Mouse (Mus musculus): ENCODE measurements around the gene Irx3. TPM values are rescaled to one million over a fixed set of nuclear protein-coding genes. Genes with fewer than 3 reads are reported as not detected.

Gene Irx3
- total and polyA plus RNA-seq, 2 experiments from 2014 or later = 1.3 to 2.6 TPM

DNA sequence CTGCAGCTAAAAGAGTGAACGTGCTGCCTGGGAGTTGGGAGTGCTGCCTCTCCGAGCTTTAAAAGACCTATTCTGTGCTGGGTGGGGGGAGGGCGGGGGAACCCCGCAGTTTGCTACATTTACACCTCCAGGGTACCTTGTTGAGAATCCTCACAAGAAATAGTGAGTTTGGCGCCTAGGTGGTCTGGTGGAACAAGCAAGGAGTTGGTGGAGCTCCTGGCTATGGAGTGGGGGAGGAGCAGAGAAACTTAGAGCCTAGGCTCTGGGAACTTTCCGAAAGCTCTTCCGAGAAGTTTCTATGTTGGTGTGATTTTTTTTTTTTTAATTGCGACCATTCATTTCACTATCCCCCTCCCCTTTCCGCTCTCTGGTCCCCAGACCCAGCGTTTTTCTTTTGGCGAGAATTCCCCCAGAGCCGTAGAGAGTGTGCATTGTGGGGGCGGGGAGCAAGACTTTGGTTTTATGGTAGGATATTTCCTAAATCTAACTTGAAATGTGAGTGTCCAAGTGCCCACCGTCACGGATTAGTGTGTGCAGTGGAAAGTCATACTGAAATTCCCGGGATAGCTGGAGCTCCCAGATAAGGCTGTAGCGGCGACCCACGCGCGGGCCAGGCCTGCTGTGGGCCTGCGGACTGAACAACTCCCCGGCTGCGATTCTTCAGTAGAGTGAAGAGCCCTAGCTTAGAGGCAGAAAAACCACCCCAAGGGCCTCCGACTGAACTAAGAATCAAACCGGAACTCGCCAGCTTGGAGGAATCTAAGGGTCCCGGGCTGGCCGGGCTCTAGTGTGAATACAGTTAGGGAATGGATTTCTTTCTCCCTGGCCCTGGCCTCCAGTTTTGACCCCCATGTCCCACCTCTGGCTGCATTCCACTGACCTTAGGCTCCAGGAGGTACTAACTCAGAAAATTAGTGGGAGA is 795 bp upstream of the Irx3 start:
- Histone ChIP-seq H3K4me1 (ENCODE audit: insufficient read depth) (0 out of 2 replicates have a peak, but pooled peaks cover 6% of the 10 kb centered on the region), H3K27ac (ENCODE audit: low read depth, low read length) (no peak overlapping the region)
- DNase-seq = peak; percentile 15

DNA sequence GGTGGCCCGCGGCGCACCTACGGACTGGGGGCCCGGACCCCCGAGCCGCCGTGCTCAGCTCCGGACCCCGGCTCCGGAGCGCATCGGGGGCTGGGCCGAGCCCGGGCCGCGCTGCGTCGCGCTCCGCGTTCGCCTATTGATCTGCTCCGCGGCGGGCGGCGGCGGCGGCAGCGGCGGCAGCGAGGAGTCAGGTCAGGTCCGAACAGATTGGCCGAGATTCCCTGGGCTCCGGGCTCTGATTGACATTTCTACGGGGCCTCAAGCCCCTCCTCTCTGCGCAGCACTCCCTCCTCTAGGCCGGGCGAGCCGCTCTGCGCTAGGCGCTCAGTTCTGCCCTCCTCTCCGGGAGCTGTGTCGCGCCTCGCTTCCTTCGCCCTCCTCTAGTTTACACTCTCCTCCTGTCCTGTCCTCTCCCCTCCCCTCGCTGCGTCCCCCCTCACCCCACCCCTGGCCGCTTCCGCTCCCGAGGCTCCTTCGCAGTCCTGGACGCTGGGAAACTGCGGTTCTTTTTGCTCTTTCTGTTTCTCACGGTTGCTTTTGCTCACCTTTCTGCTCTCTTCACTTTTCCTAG is 541 bp downstream of the Irx3 start:
- peak overlapping the region; percentile 66 for H3K4me2 ChIP-seq (ENCODE audit: low read depth)
- H3K27me3 ChIP-seq (ENCODE audit: insufficient read depth, low read length) = peaks cover 84% of the 10 kb centered on the region
- ATAC-seq (peak; percentile 50), DNase-seq (peak; percentile 18)
- peak overlapping the region; percentile 40 for H3K9ac ChIP-seq
- peak overlapping the region; percentile 39 for H3K4me3 ChIP-seq (ENCODE audit: low read depth, low read length)
- H3K4me1 ChIP-seq (ENCODE audit: insufficient read depth) = 0 out of 2 replicates have a peak, but pooled peaks cover 6% of the 10 kb centered on the region
- no peaks in the 10 kb centered on the region for H3K9me3 ChIP-seq (ENCODE audit: low read length)
- H3K36me3 ChIP-seq (ENCODE audit: insufficient read depth) = no peaks in the 10 kb centered on the region
- TF ChIP-seq CTCF (IDR thresholded peaks at IDR 0.05; ENCODE audit: low read depth) = no peak
- WGBS = under 1% methylated on average over 47 of the region's 57 CpGs
- no peak overlapping the region for H3K27ac ChIP-seq (ENCODE audit: low read depth, low read length)

More for the DNA sequence above, 795 bp upstream of the Irx3 start:
- Histone ChIP-seq H3K9ac (no peak overlapping the region), H3K36me3 (ENCODE audit: insufficient read depth) (no peaks in the 10 kb centered on the region), H3K9me3 (ENCODE audit: low read length) (no peaks in the 10 kb centered on the region), H3K27me3 (ENCODE audit: insufficient read depth, low read length) (peaks cover 84% of the 10 kb centered on the region), H3K4me2 (ENCODE audit: low read depth) (0 out of 2 replicates have a peak overlapping the region, but pooled peaks have one; percentile 66), H3K4me3 (ENCODE audit: low read depth, low read length) (no peak overlapping the region)
- TF ChIP-seq CTCF (IDR thresholded peaks at IDR 0.05; ENCODE audit: low read depth) = no peak
- WGBS = 3% methylated on average over 29 of the region's 29 CpGs
- ATAC-seq = no peak

DNA sequence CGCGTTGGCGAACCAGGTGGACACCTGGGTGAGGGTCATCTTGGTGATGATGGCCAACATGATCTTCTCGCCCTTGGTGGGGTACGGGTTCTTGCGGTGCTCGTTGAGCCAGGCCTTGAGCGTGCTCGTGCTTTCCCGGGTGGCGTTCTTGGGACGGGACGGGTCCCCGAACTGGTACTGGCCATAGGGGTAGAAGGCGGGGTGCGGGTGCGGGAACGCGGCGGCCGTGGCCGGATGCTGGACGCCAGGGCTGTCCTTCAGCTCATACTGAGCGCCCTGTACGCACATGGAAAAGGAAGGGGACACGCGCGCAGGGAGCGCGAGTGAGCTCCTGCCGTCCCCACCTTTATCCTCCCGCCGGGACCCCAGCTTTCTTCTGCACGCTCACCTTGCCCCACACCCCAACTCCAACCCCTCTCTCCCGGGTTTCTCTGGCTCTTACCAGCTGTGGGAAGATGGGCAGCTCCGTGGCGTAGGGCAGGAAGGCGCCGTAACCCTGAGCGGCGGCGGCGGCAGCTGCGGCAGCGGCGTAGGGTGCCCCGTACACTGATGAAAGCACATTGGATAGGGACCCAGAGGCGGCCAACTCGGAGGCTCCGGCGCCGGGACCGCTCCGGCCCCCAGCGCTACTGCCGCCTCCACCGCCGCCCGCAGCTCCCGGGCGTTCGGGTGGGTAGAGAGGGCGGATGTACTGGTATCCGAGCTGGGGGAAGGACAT is 1.2 kb downstream of the Irx3 start:
- no peak for TF ChIP-seq CTCF (IDR thresholded peaks at IDR 0.05; ENCODE audit: low read depth)
- Histone ChIP-seq H3K27ac (ENCODE audit: low read depth, low read length) (no peak overlapping the region), H3K9me3 (ENCODE audit: low read length) (no peaks in the 10 kb centered on the region), H3K4me1 (ENCODE audit: insufficient read depth) (0 out of 2 replicates have a peak, but pooled peaks cover 6% of the 10 kb centered on the region), H3K4me2 (ENCODE audit: low read depth) (peak overlapping the region; percentile 66), H3K9ac (peak overlapping the region; percentile 40), H3K27me3 (ENCODE audit: insufficient read depth, low read length) (peaks cover 85% of the 10 kb centered on the region), H3K36me3 (ENCODE audit: insufficient read depth) (no peaks in the 10 kb centered on the region), H3K4me3 (ENCODE audit: low read depth, low read length) (peak overlapping the region; percentile 39)
- ATAC-seq = no peak
- DNase-seq = peak; percentile 7
- WGBS = 1% methylated on average over 63 of the region's 64 CpGs

DNA sequence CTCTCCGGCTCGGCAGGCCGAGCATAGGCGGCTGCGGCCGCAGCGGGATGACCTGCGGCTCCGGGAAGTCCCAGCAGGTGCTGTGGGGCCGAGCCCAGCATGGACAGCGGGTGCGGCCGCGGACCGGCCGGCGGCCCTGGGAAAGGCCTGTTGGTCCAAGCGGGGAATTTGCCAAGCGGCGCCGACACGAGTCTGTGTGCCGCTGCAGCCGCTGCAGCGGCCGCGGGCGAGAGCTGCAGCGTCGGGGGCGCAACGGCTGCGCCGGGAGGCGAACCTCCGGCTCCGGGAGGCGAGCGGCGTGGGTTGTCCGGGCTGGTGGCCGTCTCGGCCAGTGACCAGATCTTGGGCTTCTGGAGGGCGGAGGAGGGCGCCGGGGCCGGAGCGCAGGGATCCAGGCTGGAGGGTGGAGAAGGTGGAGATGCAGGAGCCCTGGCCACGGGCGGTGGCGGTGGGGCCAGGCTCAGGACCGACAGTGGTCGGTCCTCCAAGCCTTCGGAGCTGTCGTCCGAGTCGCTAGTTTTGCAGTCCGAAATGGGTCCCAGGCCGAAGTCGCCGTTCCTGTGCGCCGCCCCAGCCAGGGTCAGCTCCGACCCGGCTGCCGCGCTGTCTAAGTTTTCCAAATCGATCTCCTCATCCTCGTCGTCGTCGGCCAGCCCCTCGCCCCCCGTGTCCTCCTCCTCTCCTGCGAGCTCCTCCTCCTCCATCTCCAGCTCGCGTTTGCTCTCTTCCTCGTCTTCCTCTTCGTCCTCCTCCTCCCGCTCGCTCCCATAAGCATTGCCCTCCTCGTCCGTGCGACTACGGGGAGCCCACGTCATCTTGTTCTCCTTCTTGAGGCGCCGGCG is 2.0 kb downstream of the Irx3 start:
- 2% methylated on average over 86 of the region's 89 CpGs for WGBS
- H3K4me1 ChIP-seq (ENCODE audit: insufficient read depth) = 0 out of 2 replicates have a peak, but pooled peaks cover 6% of the 10 kb centered on the region
- H3K4me2 ChIP-seq (ENCODE audit: low read depth) = peak overlapping the region; percentile 66
- ATAC-seq (no peak), DNase-seq (peak; percentile 17)
- H3K27ac ChIP-seq (ENCODE audit: low read depth, low read length) = no peak overlapping the region
- no peaks in the 10 kb centered on the region for H3K36me3 ChIP-seq (ENCODE audit: insufficient read depth)
- H3K27me3 ChIP-seq (ENCODE audit: insufficient read depth, low read length) = peaks cover 84% of the 10 kb centered on the region
- no peak overlapping the region for H3K9ac ChIP-seq
- H3K4me3 ChIP-seq (ENCODE audit: low read depth, low read length) = peak overlapping the region; percentile 39
- no peak for TF ChIP-seq CTCF (IDR thresholded peaks at IDR 0.05; ENCODE audit: low read depth)
- H3K9me3 ChIP-seq (ENCODE audit: low read length) = no peaks in the 10 kb centered on the region

DNA sequence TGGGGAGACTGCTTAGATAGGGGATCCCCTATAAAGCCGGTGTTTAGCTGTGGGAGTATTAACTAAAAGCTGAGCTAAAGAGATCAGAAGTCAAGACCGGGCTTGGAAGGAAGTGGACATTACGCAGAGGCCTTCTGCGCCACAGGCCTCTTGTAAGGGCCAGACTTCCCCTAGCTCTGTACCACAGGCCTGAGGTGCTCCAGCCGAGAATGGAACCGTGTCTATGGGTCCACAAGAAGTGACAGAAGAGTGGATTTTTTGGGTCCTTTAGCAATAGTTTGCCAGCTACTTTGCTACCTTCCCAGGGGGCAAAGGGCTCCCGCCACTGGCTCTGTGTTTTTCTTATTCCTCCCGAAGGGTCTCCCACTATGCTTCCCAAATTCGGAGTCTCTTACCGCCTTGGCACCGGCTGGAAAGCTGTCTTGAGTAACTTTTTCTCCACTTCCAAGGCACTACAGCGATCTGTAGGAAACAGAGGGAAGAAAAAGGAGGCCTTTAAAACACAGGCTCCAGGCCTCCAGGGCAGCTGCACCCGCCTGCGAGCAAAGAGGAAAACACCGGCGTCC is 2.8 kb downstream of the Irx3 start:
- no peak for ATAC-seq
- peaks cover 84% of the 10 kb centered on the region for H3K27me3 ChIP-seq (ENCODE audit: insufficient read depth, low read length)
- no peak overlapping the region for H3K27ac ChIP-seq (ENCODE audit: low read depth, low read length)
- no peak overlapping the region for H3K4me3 ChIP-seq (ENCODE audit: low read depth, low read length)
- WGBS = 24% methylated on average over 16 of the region's 16 CpGs
- peak; percentile 13 for DNase-seq
- 0 out of 2 replicates have a peak, but pooled peaks cover 6% of the 10 kb centered on the region for H3K4me1 ChIP-seq (ENCODE audit: insufficient read depth)
- no peaks in the 10 kb centered on the region for H3K36me3 ChIP-seq (ENCODE audit: insufficient read depth)
- H3K9me3 ChIP-seq (ENCODE audit: low read length) = no peaks in the 10 kb centered on the region
- no peak for TF ChIP-seq CTCF (IDR thresholded peaks at IDR 0.05; ENCODE audit: low read depth)
- H3K9ac ChIP-seq = no peak overlapping the region
- H3K4me2 ChIP-seq (ENCODE audit: low read depth) = 0 out of 2 replicates have a peak overlapping the region, but pooled peaks have one; percentile 66
